Mouse (Mus musculus): Measurements from ENCODE around the gene Lrp1. TPM values are rescaled to one million over a fixed set of nuclear protein-coding genes. Genes with fewer than 3 reads are reported as not detected.

Gene Lrp1
- total and polyA plus RNA-seq, 3 experiments, result 0.39 to 0.42 TPM; not detected in 1

- TF ChIP-seq UBTF (IDR thresholded peaks at IDR 0.05; ENCODE audit: borderline replicate concordance, insufficient read depth, low read depth, low read length) (no peak), TBP (IDR thresholded peaks at IDR 0.05; ENCODE audit: low read depth, low read length) (no peak), SMC3 (IDR thresholded peaks at IDR 0.05; ENCODE audit: low read depth, low read length) (peak; percentile 75)
Observed at GRCm38 (mm10) chr10:127509051-127509836, 111.7 kb downstream of the Lrp1 start (continued).

GRCm38 (mm10) chr10:127508239-127508638 is 112.7 kb downstream of the Lrp1 start:
- no peak overlapping the region for H3K9ac ChIP-seq (ENCODE audit: control insufficient read depth, low read depth, low read length, poor library complexity, severe bottlenecking)
- no peak overlapping the region for H3K27ac ChIP-seq (ENCODE audit: control insufficient read depth, low read depth, low read length)
- no peaks in the 10 kb centered on the region for H3K9me3 ChIP-seq (replicated peaks; ENCODE audit: insufficient read depth, low read length)
- no peaks in the 10 kb centered on the region; the same call in 1 of the 2 replicates for H3K79me2 ChIP-seq (ENCODE audit: control insufficient read depth, insufficient read depth, low read length, poor library complexity)
- peaks cover 0 to 8% of the 10 kb centered on the region in 2 experiments; a peak in 2 of 4 replicates for H3K4me1 ChIP-seq (ENCODE audit: control insufficient read depth in 1 of 2, insufficient read depth in 2 of 2, low read length in 2 of 2)
- H3K27me3 ChIP-seq (ENCODE audit: control insufficient read depth in 1 of 2, insufficient read depth in 2 of 2, low read length in 2 of 2), result no peaks in the 10 kb centered on the region
- H3K36me3 ChIP-seq (ENCODE audit: control insufficient read depth in 1 of 2, insufficient read depth in 2 of 2, low read length in 2 of 2), result no peaks in the 10 kb centered on the region; a peak in 1 of 4 replicates
- DNase-seq (ENCODE audit: low read depth, low spot score), result peak; percentile 92
- TF ChIP-seq TBP (IDR thresholded peaks at IDR 0.05; ENCODE audit: low read depth, low read length) (no peak), MYC (IDR thresholded peaks at IDR 0.05; ENCODE audit: low read depth, low read length) (no peak), ELF1 (IDR thresholded peaks at IDR 0.05; ENCODE audit: low read depth, low read length) (peak; percentile 66), TCF12 (IDR thresholded peaks at IDR 0.05; ENCODE audit: low read depth, low read length) (no peak), POLR2A (IDR thresholded peaks at IDR 0.05; ENCODE audit: control insufficient read depth in 1 of 2, insufficient read depth in 1 of 2, low read depth in 1 of 2, low read length in 2 of 2, poor library complexity in 1 of 2) (no peak), SMC3 (IDR thresholded peaks at IDR 0.05; ENCODE audit: low read depth, low read length) (peak; percentile 76), RAD21 (IDR thresholded peaks at IDR 0.05; ENCODE audit: low read depth, low read length) (peak; percentile 82), CTCF (IDR thresholded peaks at IDR 0.05 in 2 of 3, conservative IDR thresholded peaks at IDR 0.05 in 1 of 3; ENCODE audit: control insufficient read depth in 1 of 3, insufficient read depth in 1 of 3, low read depth in 2 of 3, low read length in 3 of 3, poor library complexity in 1 of 3, severe bottlenecking in 1 of 3) (peak; percentile 68 to 95 (median 91)), CHD1 (IDR thresholded peaks at IDR 0.05; ENCODE audit: low read depth, low read length) (no peak), NELFE (IDR thresholded peaks at IDR 0.05; ENCODE audit: low read depth, low read length) (no peak), POLR2AphosphoS5 (IDR thresholded peaks at IDR 0.05; ENCODE audit: borderline replicate concordance, low read depth, low read length) (no peak), ZC3H11A (IDR thresholded peaks at IDR 0.05; ENCODE audit: low read depth, low read length) (peak; percentile 72), MAZ (IDR thresholded peaks at IDR 0.05; ENCODE audit: low read depth, low read length) (peak; percentile 55; the same call in 1 of the 2 replicates), MXI1 (IDR thresholded peaks at IDR 0.05; ENCODE audit: low read depth, low read length) (peak; percentile 8; the same call in 1 of the 2 replicates), EP300 (IDR thresholded peaks at IDR 0.05; ENCODE audit: low read depth in 1 of 2, low read length in 2 of 2) (no peak)
- peak overlapping the region; percentile 18 to 27; a peak in 2 of 4 replicates for H3K4me3 ChIP-seq (ENCODE audit: control insufficient read depth in 1 of 2, insufficient read depth in 1 of 2, low read depth in 2 of 2, low read length in 2 of 2)

Measured in MEL (cell line).